In the genomic region with DNA sequence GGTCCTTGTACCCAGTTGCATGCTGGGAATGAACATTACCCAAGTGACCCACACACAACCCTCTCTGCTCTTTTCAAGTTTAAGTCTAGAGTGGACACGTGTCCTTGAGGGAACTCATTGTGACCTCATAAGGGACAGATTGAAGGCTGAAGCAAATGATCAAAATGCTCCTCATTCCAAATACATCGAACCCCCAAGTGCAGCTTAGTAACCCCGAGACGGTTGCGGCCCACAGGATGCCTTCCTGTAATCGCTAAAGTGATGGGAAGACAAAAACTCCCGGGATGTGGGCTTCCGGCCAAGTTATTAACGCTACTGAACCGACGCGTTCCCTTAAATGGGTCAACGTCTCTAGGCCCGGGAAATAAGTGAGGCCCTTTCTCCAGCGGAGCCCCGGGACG, we compare ENCODE assay signal across 8 mouse cellular contexts. TPM values are rescaled to one million over a fixed set of nuclear protein-coding genes. Genes with fewer than 3 reads are reported as not detected.
A peak's percentile ranks its signal among the peaks of the same experiment; 100 is the strongest.
DNase-seq lines count a peak whose midpoint lies in the region; ATAC-seq and TF ChIP-seq lines count a peak whose summit lies in the region.

No protein-coding gene starts in this region.

- no peak for TF ChIP-seq CTCF in gastrocnemius, adult 2 months (IDR thresholded peaks at IDR 0.05)

- peak overlapping the region; percentile 96 for H3K9ac ChIP-seq in embryonic facial prominence, embryonic 14.5 days (ENCODE audit: low read depth, low read length)
- H3K9ac ChIP-seq in liver, embryonic 11.5 days (ENCODE audit: low read depth, low read length), result peak overlapping the region; percentile 84

- peaks cover 17% of the 10 kb centered on the region for H3K4me1 ChIP-seq in embryonic facial prominence, embryonic 14.5 days (ENCODE audit: control insufficient read depth, insufficient read depth, low read length)
- peaks cover 32% of the 10 kb centered on the region for H3K4me1 ChIP-seq in liver, embryonic 11.5 days (replicated peaks; ENCODE audit: control insufficient read depth, insufficient read depth, low read length)

- no peak for DNase-seq in gastrocnemius, adult 2 months
- DNase-seq in gastrocnemius, adult 8-10 months (ENCODE audit: low spot score in 2 of 2), result no peak
- peak; percentile 46 for DNase-seq in 3T3-L1 (ENCODE audit: low read depth, low spot score)
- peak; percentile 13 for DNase-seq in embryonic facial prominence, embryonic 14.5 days (ENCODE audit: low spot score)
- DNase-seq in liver, embryonic 11.5 days (ENCODE audit: low spot score), result no peak
- DNase-seq in left cerebral cortex, adult 9 months (ENCODE audit: low spot score in 2 of 2), result no peak
- DNase-seq in thymus, postnatal 14 days, result no peak

- under 1% methylated on average over 17 of the region's 17 CpGs for WGBS in embryonic facial prominence, embryonic 14.5 days
- whole genome bisulfite sequencing in liver, embryonic 11.5 days, result under 1% methylated on average over 17 of the region's 17 CpGs

- H3K4me2 ChIP-seq in embryonic facial prominence, embryonic 14.5 days (ENCODE audit: low read depth, low read length), result peak overlapping the region; percentile 71
- H3K4me2 ChIP-seq in liver, embryonic 11.5 days, result peak overlapping the region; percentile 68

- peak overlapping the region; percentile 99 for H3K27ac ChIP-seq in gastrocnemius, adult 2 months
- H3K27ac ChIP-seq in embryonic facial prominence, embryonic 14.5 days (replicated peaks; ENCODE audit: low read depth, low read length), result peak overlapping the region; percentile 87
- H3K27ac ChIP-seq in liver, embryonic 11.5 days (ENCODE audit: low read depth, low read length), result peak overlapping the region; percentile 60; the same call in 1 of the 2 replicates

- H3K9me3 ChIP-seq in embryonic facial prominence, embryonic 14.5 days (ENCODE audit: control insufficient read depth, low read length), result no peaks in the 10 kb centered on the region
- H3K9me3 ChIP-seq in liver, embryonic 11.5 days (ENCODE audit: control insufficient read depth, low read length), result no peaks in the 10 kb centered on the region

- H3K4me3 ChIP-seq in gastrocnemius, adult 2 months, result peak overlapping the region; percentile 94
- peak overlapping the region; percentile 87 for H3K4me3 ChIP-seq in embryonic facial prominence, embryonic 14.5 days (ENCODE audit: low read depth, low read length)
- peak overlapping the region; percentile 76 for H3K4me3 ChIP-seq in liver, embryonic 11.5 days (ENCODE audit: low read depth, low read length)

- no peaks in the 10 kb centered on the region for H3K27me3 ChIP-seq in embryonic facial prominence, embryonic 14.5 days (replicated peaks; ENCODE audit: control insufficient read depth, insufficient read depth, low read length)
- H3K27me3 ChIP-seq in liver, embryonic 11.5 days (replicated peaks; ENCODE audit: control insufficient read depth, insufficient read depth, low read length), result no peaks in the 10 kb centered on the region

- peaks cover 32% of the 10 kb centered on the region for H3K36me3 ChIP-seq in embryonic facial prominence, embryonic 14.5 days (ENCODE audit: control insufficient read depth, insufficient read depth, low read length)
- peaks cover 21% of the 10 kb centered on the region for H3K36me3 ChIP-seq in liver, embryonic 11.5 days (ENCODE audit: control insufficient read depth, insufficient read depth, low read length)

- intact Hi-C loops in gastrocnemius, adult 2 months (cut with DNase I), result loop anchor here (2.0 to 5.0 kb wide), 2 partner anchors 399 to 446 kb away; partner anchors contain the start of gene Hemk1

- no peak for ATAC-seq in embryonic facial prominence, embryonic 14.5 days (ENCODE audit: low read depth)
- no peak for ATAC-seq in liver, embryonic 11.5 days (replicated peaks; ENCODE audit: low FRiP score)
- ATAC-seq in frontal cortex, adult (ENCODE audit: low TSS enrichment), result no peak

RNA-seq across cellular contexts. Expression of gene Manf, which starts 0.4 kb away (rescaled TPM):
- 10 to 100 TPM; 42.1 to 58.2 TPM for total RNA-seq in gastrocnemius, adult 2 months (2021)
- 10 to 100 TPM; 29.5 to 36.0 (median 34.7) TPM for total RNA-seq in gastrocnemius, adult 8-10 months (2022)
- 275 and 308 TPM in 2 replicates for polyA plus RNA-seq in embryonic facial prominence, embryonic 14.5 days (2014; fragmentation: Nextera tagmentation; extraction: Ambion mirVana)
- polyA plus RNA-seq in liver, embryonic 11.5 days (2014; fragmentation: Nextera tagmentation; extraction: Ambion mirVana), result 352 TPM in 2 replicates

RNA-seq across cellular contexts. Expression of gene Rbm15b, which starts 4.1 kb away (rescaled TPM):
- 1 to 10 TPM; 5.9 to 7.5 TPM for total RNA-seq in gastrocnemius, adult 2 months (2021)
- total RNA-seq in gastrocnemius, adult 8-10 months (2022), result 1 to 10 TPM; 3.3 to 6.3 (median 4.1) TPM
- 16.6 and 17.2 TPM in 2 replicates for polyA plus RNA-seq in embryonic facial prominence, embryonic 14.5 days (2014; fragmentation: Nextera tagmentation; extraction: Ambion mirVana)
- polyA plus RNA-seq in liver, embryonic 11.5 days (2014; fragmentation: Nextera tagmentation; extraction: Ambion mirVana), result 10.9 and 11.4 TPM in 2 replicates

Comparison
In these comparisons a context has a peak if more than half of its experiments do, and no peak if none do; other contexts are left out.
1. DNase-seq: peak in 3T3-L1 (single experiment) and embryonic facial prominence, embryonic 14.5 days (single experiment); none in gastrocnemius, adult 2 months (single experiment), gastrocnemius, adult 8-10 months (0 of 2), liver, embryonic 11.5 days (single experiment), left cerebral cortex, adult 9 months (0 of 2) and thymus, postnatal 14 days (single experiment).
2. Peak in every context shown above with its lines, with median percentiles within 50 percentile points of each other: H3K27ac ChIP-seq and H3K4me3 ChIP-seq.